Mouse (Mus musculus): ENCODE measurements around the gene Safb2. TPM values are rescaled to one million over a fixed set of nuclear protein-coding genes. Genes with fewer than 3 reads are reported as not detected.
"Not testable (repeated sequence)": the region's sequence is repeated elsewhere in the genome, so short reads cannot be mapped to it uniquely, and the experiment has no call there.

Safb2 gene
- 10 to 100 TPM; 39.6 to 40.2 TPM for polyA plus RNA-seq (2017; shearing (Covaris generic))

DNA sequence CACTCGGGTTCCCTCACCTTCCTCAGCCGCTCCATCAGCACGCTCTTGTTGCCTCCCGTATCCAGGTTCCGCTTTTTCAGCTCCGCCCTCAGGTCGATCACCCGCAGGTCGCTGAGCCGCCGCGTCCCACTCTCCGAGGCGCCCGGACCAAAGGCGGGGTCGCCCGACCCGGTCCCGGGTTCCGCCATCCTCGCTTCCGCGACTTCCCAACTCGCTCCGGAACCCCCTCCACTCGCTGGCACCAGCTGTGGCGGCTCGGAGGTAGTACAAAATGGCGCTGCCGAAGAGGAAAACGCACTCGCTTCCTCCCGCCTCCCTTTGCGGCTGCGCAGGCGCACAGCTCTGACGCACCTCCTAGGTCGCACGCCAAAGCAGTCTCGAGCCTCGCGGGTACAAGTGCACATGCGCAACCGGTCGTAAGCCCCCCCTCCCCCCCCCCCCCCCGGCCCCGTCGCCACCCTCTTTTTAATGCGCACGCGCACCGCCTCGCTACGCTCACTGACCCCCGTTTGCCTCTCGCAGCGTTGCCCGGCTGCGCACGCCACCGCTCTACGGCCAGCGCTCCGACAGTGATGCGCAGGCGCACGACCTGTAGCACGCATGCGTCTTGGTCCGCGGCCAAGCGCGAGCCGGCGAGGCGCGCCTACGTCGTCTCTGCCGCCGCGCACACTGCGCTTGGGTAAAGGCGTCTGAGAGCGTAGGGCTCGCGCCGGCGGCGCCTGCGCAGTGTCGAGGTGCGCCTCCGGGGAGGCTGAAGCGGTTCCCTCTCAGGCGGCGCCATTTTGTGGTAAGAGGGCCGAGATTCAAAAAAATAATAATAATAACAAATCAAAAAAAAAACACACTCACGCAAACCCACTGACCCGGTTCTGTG, at the start of gene Safb2, which contains the start of gene Safb:
Gene Safb2, minus strand, starts transcription at position 329 of the 874 bp plus-strand sequence.
Gene Safb, plus strand, starts transcription at position 569 of the 874 bp plus-strand sequence.
- ATAC-seq: peak; percentile 81

DNA sequence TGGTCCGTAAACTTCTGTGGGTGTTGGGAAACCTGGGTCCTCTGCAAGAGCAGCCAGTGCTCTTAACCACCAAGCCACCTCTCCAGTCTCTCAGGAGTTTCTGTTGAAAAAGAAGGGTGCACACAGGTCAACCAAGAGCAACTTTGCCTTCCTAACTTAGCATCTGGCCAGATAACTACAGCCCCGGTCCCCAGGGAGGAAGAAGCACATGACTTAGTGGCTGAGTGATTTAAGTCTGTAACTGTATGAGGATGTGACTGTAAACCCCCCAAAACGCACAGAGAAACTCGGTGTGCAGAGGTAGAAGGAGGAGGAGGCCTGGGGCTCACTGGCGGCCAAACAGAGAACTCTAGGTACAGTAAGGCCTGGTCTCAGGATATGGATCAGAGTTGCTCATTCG, 49.6 kb upstream of the Safb2 start:
- ATAC-seq: no peak

DNA sequence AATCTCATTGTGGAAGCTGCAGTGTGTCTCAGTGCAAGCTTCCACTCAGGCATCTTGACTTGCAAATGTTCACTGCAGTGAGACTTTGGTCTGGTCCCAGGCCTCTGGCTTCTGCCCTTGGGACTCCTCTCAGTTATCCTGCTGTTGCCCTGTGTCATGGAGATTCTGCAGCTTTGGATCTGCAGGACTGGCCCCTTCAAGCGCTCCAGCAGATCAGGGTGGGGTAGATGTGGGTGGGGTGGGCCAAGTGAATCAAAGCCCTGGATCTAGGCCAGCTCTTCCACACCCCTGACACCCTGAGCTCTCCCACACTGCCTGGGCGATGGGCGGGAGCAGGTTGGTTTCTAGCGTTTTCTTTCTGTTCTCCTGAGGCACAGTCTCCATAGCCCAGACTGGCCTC, 47.4 kb upstream of the Safb2 start:
- no peak for ATAC-seq

- ATAC-seq: not testable (repeated sequence)
Observed at GRCm38 (mm10) chr17:56629800-56630781, 45.7 kb upstream of the Safb2 start.

- ATAC-seq: no peak
Observed at GRCm38 (mm10) chr17:56627530-56628277, 43.3 kb upstream of the Safb2 start, which contains the start of gene Catsperd. Gene Catsperd, plus strand, starts transcription at chr17:56628143.

GRCm38 (mm10) chr17:56626754-56627470, 42.5 kb upstream of the Safb2 start, which contains the start of gene Lonp1:
Gene Lonp1, minus strand, starts transcription at chr17:56626887.
- peak; percentile 94 for ATAC-seq

DNA sequence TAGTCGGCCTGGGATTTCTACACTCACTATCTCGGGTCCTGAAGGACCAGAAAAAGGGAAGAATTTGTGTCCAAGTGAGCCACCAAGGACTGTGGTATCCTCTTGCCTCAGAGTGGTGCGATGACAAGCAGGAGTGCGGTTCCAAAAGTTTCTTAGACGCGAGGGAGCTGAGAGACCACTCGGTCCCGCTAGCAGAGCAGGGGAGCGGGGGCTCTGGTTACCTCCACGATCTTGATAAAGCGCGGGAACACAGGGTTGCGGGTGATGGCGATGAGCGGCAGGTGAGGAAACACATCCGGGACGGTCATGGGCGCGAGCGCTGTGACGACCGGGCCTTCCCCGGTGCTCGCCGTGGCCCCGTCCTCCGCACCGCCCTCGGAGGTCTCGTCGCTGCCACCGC, 41.9 kb upstream of the Safb2 start:
- ATAC-seq: peak; percentile 6

- no peak for ATAC-seq
Observed at GRCm38 (mm10) chr17:56625495-56625894, 41.1 kb upstream of the Safb2 start.

DNA sequence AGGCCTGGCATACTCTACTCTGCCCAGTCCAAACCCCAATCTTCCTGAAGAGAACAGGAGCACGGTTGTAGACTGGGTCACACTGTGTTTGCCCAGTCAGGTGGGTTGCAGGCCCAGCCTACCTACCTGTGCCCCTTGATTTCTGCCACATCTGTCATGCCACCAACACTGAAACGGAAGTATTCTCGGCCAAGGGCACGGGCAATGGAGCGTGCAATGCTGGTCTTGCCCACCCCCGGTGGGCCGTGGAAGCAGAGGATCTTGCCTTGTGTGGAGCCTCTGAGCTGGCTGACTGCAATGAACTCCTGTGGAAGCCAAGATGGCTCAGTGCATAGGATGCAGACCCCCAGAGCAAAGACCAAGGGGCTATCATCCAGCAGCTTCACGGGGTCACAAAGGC, 33.2 kb upstream of the Safb2 start:
- ATAC-seq: no peak

- no peak for ATAC-seq
Observed at GRCm38 (mm10) chr17:56616725-56617124, 32.3 kb upstream of the Safb2 start.

DNA sequence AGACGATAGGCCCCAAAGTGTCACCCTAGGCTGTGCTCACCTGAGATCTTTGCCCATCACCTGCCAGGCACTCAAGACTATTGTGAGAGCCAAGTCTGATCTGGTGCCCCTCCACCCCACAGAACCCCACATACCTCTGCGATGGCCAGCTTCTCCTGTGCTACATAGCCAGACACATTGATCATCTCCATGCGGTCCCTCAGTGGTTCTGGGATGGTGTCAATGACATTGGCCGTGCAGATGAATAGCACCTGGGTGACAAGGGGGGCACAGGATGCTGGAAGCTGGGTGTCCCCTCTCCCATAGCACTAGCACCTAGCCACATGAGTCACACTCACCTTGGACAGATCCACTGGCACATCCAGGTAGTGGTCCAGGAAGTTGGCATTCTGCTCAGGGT, 31.4 kb upstream of the Safb2 start:
- no peak for ATAC-seq

DNA sequence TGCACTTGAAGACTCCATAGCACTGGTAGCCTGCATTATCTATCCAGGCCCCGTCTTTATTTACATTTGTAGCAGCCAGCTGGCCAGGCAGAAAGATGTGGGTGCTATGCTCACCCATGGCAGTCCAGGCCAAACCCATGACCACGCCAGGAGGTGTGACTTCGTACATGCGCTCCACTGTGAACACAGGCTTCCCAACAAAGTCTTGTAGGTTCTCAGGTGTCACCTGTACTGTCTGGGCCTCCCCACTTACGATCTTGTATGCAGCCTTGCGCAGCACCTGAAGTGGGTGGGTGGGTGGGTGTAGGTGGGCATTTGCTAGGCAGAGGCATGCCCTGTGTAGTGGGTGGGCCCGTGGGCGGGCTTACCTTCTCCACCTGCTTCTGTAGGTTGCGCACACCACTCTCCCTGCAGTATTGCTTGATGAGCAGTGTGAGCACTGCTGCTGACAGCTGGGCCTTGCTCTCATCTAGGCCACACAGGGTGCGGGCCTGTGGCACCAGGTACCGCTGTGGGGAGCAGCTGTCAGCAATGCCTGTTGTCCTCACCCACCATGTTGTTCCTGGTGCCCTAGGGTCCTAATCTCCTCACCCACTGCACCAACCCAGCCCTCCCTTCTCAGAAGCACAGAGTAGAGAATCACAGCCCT, 30.9 kb upstream of the Safb2 start:
- ATAC-seq: no peak

- ATAC-seq: no peak
Observed at GRCm38 (mm10) chr17:56614391-56615135, 30.2 kb upstream of the Safb2 start.

GRCm38 (mm10) chr17:56613893-56614292, 29.5 kb upstream of the Safb2 start:
- ATAC-seq: not testable (repeated sequence)

- peak; percentile 66 for ATAC-seq
Observed at GRCm38 (mm10) chr17:56613236-56613844, 29.0 kb upstream of the Safb2 start, which contains the start of gene Rpl36. Gene Rpl36, plus strand, starts transcription at chr17:56613416.

GRCm38 (mm10) chr17:56612565-56612939, 28.2 kb upstream of the Safb2 start:
- not testable (repeated sequence) for ATAC-seq

- no peak for ATAC-seq
Observed at GRCm38 (mm10) chr17:56611861-56612564, 27.6 kb upstream of the Safb2 start.

- no peak for ATAC-seq
Observed at GRCm38 (mm10) chr17:56611323-56611722, 26.9 kb upstream of the Safb2 start.

Measured in activated CD4-positive, CD25-positive, alpha-beta regulatory T cell, adult 4 months (primary cell).